26 mouse cellular contexts compared by ENCODE assay signal in genomic region chr14:59219241-59219640, GRCm38 (mm10). TPM values are rescaled to one million over a fixed set of nuclear protein-coding genes. Genes with fewer than 3 reads are reported as not detected.
DNase-seq lines count a peak whose midpoint lies in the region; ATAC-seq and TF ChIP-seq lines count a peak whose summit lies in the region.
"Had no signal": no experiment of that assay in that cellular context is flagged by ENCODE, and none has a peak within 500 bp of the region (broad histone marks: within the 10 kb centered on the region; RNA-seq: fewer than 3 reads in every experiment).

No protein-coding gene starts in this region.

- peaks cover 60% of the 10 kb centered on the region for H3K36me3 ChIP-seq in heart, embryonic 12.5 days
- no peaks in the 10 kb centered on the region; the same call in 1 of the 2 replicates for H3K36me3 ChIP-seq in kidney, adult 2 months (ENCODE audit: control insufficient read depth, insufficient read depth, low read length)
- peaks cover 78% of the 10 kb centered on the region for H3K36me3 ChIP-seq in kidney, embryonic 15.5 days

- 69% methylated on average over 3 of the region's 3 CpGs for WGBS in heart, embryonic 12.5 days
- WGBS in kidney, adult 2 months: 65% methylated on average over 3 of the region's 3 CpGs
- WGBS in kidney, embryonic 15.5 days: 85% methylated on average over 3 of the region's 3 CpGs

- H3K4me2 ChIP-seq in heart, embryonic 12.5 days: no peak overlapping the region
- H3K4me2 ChIP-seq in kidney, embryonic 15.5 days: no peak overlapping the region
- H3K4me2 ChIP-seq: embryonic facial prominence, embryonic 13.5 days; forebrain, embryonic 12.5 days; heart, embryonic 15.5 days; hindbrain, embryonic 12.5 days had no signal

- H3K9me3 ChIP-seq in heart, embryonic 12.5 days (replicated peaks): no peaks in the 10 kb centered on the region
- H3K9me3 ChIP-seq in kidney, embryonic 15.5 days (replicated peaks): no peaks in the 10 kb centered on the region
- H3K9me3 ChIP-seq: embryonic facial prominence, embryonic 13.5 days; forebrain, embryonic 12.5 days; heart, embryonic 15.5 days; hindbrain, embryonic 12.5 days had no signal

- H3K4me3 ChIP-seq in heart, embryonic 12.5 days: no peak overlapping the region
- no peak overlapping the region for H3K4me3 ChIP-seq in kidney, adult 2 months (ENCODE audit: insufficient read depth, low read depth, low read length)
- no peak overlapping the region for H3K4me3 ChIP-seq in kidney, embryonic 15.5 days (replicated peaks)
- H3K4me3 ChIP-seq: embryonic facial prominence, embryonic 13.5 days; forebrain, embryonic 12.5 days; heart, embryonic 15.5 days; hindbrain, embryonic 12.5 days had no signal

- peaks cover 16% of the 10 kb centered on the region for H3K27me3 ChIP-seq in heart, embryonic 12.5 days (replicated peaks)
- no peaks in the 10 kb centered on the region for H3K27me3 ChIP-seq in kidney, adult 2 months (replicated peaks; ENCODE audit: control insufficient read depth, insufficient read depth, low read length)
- no peaks in the 10 kb centered on the region for H3K27me3 ChIP-seq in kidney, embryonic 15.5 days
- H3K27me3 ChIP-seq: embryonic facial prominence, embryonic 13.5 days; forebrain, embryonic 12.5 days; hindbrain, embryonic 12.5 days had no signal

- no peaks in the 10 kb centered on the region for H3K4me1 ChIP-seq in heart, embryonic 12.5 days (replicated peaks)
- no peaks in the 10 kb centered on the region for H3K4me1 ChIP-seq in kidney, adult 2 months (ENCODE audit: control insufficient read depth, insufficient read depth, low read length)
- no peaks in the 10 kb centered on the region for H3K4me1 ChIP-seq in kidney, embryonic 15.5 days
- H3K4me1 ChIP-seq: embryonic facial prominence, embryonic 13.5 days; forebrain, embryonic 12.5 days; heart, embryonic 15.5 days; hindbrain, embryonic 12.5 days had no signal

- no peak for TF ChIP-seq CTCF in kidney, adult 2 months (conservative IDR thresholded peaks at IDR 0.05; ENCODE audit: insufficient read depth, insufficient read length, low read depth, low read length)

- ATAC-seq in heart, embryonic 12.5 days (ENCODE audit: insufficient number of reproducible peaks, low FRiP score): no peak
- no peak for ATAC-seq in kidney, embryonic 15.5 days (replicated peaks; ENCODE audit: low FRiP score)
- ATAC-seq: forebrain, embryonic 16.5 days; hindbrain, embryonic 16.5 days had no signal

- no peak overlapping the region for H3K9ac ChIP-seq in heart, embryonic 12.5 days
- H3K9ac ChIP-seq in kidney, embryonic 15.5 days: no peak overlapping the region
- H3K9ac ChIP-seq: embryonic facial prominence, embryonic 13.5 days; forebrain, embryonic 12.5 days; heart, embryonic 15.5 days; hindbrain, embryonic 12.5 days had no signal

- DNase-seq in heart, adult 11 months: peak; percentile 92
- peak; percentile 29 for DNase-seq in kidney, adult 2 months
- DNase-seq in kidney, postnatal 36 days: peak; percentile 21 to 56
- DNase-seq in kidney, adult 18-20 months: no peak
- DNase-seq in 416B (ENCODE audit: low read depth): peak; percentile 3
- DNase-seq in layer of hippocampus, postnatal 36 days: no peak
- DNase-seq: adrenal gland, postnatal 10 days; cerebellum, adult 11 months; cerebellum, adult 9-10 months; cerebellum, postnatal 25 days; gastrocnemius, postnatal 10 days had no signal

- no peak for TF ChIP-seq POLR2A in kidney, adult 2 months (IDR thresholded peaks at IDR 0.05; ENCODE audit: low read depth, low read length)

- no peak overlapping the region for H3K27ac ChIP-seq in heart, embryonic 12.5 days (ENCODE audit: poor library complexity, severe bottlenecking)
- H3K27ac ChIP-seq in kidney, adult 2 months (ENCODE audit: insufficient read depth, low read depth, low read length): no peak overlapping the region
- H3K27ac ChIP-seq in kidney, embryonic 15.5 days: no peak overlapping the region
- H3K27ac ChIP-seq: embryonic facial prominence, embryonic 13.5 days; forebrain, embryonic 12.5 days; heart, embryonic 15.5 days; hindbrain, embryonic 12.5 days had no signal

RNA-seq across cellular contexts. Expression of gene Rcbtb1, which starts 18.2 kb away (rescaled TPM):
- polyA plus RNA-seq in heart, embryonic 12.5 days (2016; fragmentation: Nextera tagmentation; extraction: Ambion mirVana): 33.3 TPM in 2 replicates
- 11.9 and 13.2 TPM in 2 replicates for polyA plus RNA-seq in kidney, adult 2 months (2012; rRNA removed)
- 67.2 and 69.4 TPM in 2 replicates for polyA plus RNA-seq in kidney, embryonic 15.5 days (2015; fragmentation: Nextera tagmentation; extraction: Ambion mirVana)
- total RNA-seq in layer of hippocampus, postnatal 36 days (2021): 10 to 100 TPM; 34.5 to 35.1 TPM

RNA-seq across cellular contexts. Expression of gene Gm5142, which starts 40.7 kb away (rescaled TPM):
- polyA plus RNA-seq in heart, embryonic 12.5 days (2016; fragmentation: Nextera tagmentation; extraction: Ambion mirVana): not detected in 2 replicates
- polyA plus RNA-seq in kidney, adult 2 months (2012; rRNA removed): 0.23 TPM in 2 replicates
- polyA plus RNA-seq in kidney, embryonic 15.5 days (2015; fragmentation: Nextera tagmentation; extraction: Ambion mirVana): not detected in 2 replicates
- not detected for total RNA-seq in layer of hippocampus, postnatal 36 days (2021)
- total RNA-seq: adrenal gland, postnatal 10 days; adrenal gland, postnatal 4 days; gastrocnemius, postnatal 10 days; gastrocnemius, postnatal 4 days; heart, postnatal 14 days; MEL had no signal
- polyA plus RNA-seq: brain, embryonic 14.5 days; C2C12; embryonic facial prominence, embryonic 13.5 days; forebrain, embryonic 12.5 days; forebrain, embryonic 16.5 days; frontal cortex, adult 2 months; heart, embryonic 15.5 days; hindbrain, embryonic 12.5 days; hindbrain, embryonic 16.5 days had no signal

RNA-seq across cellular contexts. Expression of gene Gm6904, which starts 40.8 kb away (rescaled TPM):
- 0.36 TPM in 1 of 2 replicates, not detected in the other for polyA plus RNA-seq in heart, embryonic 12.5 days (2016; fragmentation: Nextera tagmentation; extraction: Ambion mirVana)
- 0.11 TPM in 1 of 2 replicates, not detected in the other for polyA plus RNA-seq in kidney, adult 2 months (2012; rRNA removed)
- not detected in 2 replicates for polyA plus RNA-seq in kidney, embryonic 15.5 days (2015; fragmentation: Nextera tagmentation; extraction: Ambion mirVana)
- not detected for total RNA-seq in layer of hippocampus, postnatal 36 days (2021)
- total RNA-seq: adrenal gland, postnatal 10 days; adrenal gland, postnatal 4 days; gastrocnemius, postnatal 10 days; gastrocnemius, postnatal 4 days; heart, postnatal 14 days; MEL had no signal
- polyA plus RNA-seq: brain, embryonic 14.5 days; C2C12; embryonic facial prominence, embryonic 13.5 days; forebrain, embryonic 12.5 days; forebrain, embryonic 16.5 days; frontal cortex, adult 2 months; heart, embryonic 15.5 days; hindbrain, embryonic 12.5 days; hindbrain, embryonic 16.5 days had no signal

Comparison
In these comparisons a context has a peak if more than half of its experiments do, and no peak if none do; other contexts are left out.
1. DNase-seq: peak in heart, adult 11 months (single experiment), kidney, adult 2 months (single experiment), kidney, postnatal 36 days (2 of 2) and 416B (single experiment); none in kidney, adult 18-20 months (single experiment) and layer of hippocampus, postnatal 36 days (0 of 2).